Mouse (Mus musculus): ENCODE data around the gene Ttc38. TPM values are rescaled to one million over a fixed set of nuclear protein-coding genes. Genes with fewer than 3 reads are reported as not detected.

The Ttc38 gene
- polyA plus RNA-seq (2015; fragmentation: Nextera tagmentation; extraction: Ambion mirVana): 4.9 and 6.2 TPM in 2 replicates

DNA sequence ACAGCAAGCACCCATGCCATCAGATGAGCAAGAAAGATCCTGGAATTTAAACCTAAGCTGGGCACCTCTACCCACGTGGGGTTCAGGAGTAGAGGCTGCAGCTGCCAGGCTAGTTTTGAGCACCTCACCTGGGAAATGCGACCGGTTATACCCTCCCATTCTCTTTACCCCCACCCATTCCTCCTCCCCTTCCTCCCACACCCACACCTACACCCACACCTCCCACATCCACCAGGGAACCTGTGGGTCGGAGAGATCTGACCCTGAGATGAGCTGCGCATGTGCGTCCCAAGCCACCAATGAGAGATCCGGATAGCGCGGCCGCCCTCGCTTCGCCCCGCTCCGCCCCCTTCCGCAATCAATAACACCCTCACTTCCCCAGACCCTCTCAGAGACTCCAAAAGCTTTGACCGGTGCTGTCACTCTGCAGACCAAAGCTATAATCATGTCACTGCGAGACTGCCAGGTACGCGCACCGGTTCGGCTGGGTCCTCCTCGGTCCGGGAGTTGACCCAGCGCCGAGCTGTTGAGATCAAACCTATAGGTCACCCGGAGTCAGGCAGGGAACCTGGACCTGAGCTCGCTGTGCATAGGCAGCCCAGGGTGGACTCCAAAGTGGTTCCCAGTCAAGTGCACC, at the start of gene Ttc38:
Gene Ttc38, plus strand, starts transcription at position 353 of the 637 bp plus-strand sequence.
- Histone ChIP-seq H3K9me3 (replicated peaks; ENCODE audit: control insufficient read depth, low read length) (no peaks in the 10 kb centered on the region), H3K4me1 (ENCODE audit: control insufficient read depth, insufficient read depth, low read length) (peaks cover 8% of the 10 kb centered on the region), H3K27me3 (ENCODE audit: control insufficient read depth, insufficient read depth, low read length) (no peaks in the 10 kb centered on the region), H3K4me3 (ENCODE audit: low read length) (peak within 1 kb of the TSS; percentile 70), H3K36me3 (ENCODE audit: control insufficient read depth, insufficient read depth) (no peaks in the 10 kb centered on the region), H3K9ac (ENCODE audit: low read length) (peak within 1 kb of the TSS; percentile 80), H3K4me2 (ENCODE audit: low read depth, low read length) (peak within 1 kb of the TSS; percentile 88), H3K27ac (ENCODE audit: low read length) (peak within 1 kb of the TSS; percentile 43; the same call in 1 of the 2 replicates)
- peak; percentile 81 for ATAC-seq (replicated peaks; ENCODE audit: extremely low read depth, insufficient read depth, low FRiP score)
- WGBS: 2% methylated on average over 27 of the region's 27 CpGs

DNA sequence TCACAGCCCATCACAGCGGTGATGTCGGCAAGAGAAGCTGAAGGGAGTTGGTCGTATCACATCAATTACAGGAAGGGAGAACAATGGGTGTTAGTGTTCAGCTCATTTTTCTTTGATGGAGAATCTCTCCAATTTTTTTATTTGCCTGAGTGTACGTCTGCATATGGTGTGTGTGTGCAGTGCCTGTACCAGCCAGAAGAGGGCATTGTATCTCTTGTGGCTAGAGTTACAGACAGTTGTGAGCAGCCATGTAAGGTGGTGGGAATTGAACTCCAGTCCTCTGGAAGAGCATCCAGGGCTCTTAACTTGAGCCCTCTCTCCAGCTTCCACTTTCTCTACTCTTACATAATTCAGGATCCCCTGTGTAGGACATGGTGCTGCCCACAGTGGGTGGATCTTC, 49.0 kb upstream of the Ttc38 start:
- Histone ChIP-seq H3K4me2 (ENCODE audit: low read depth, low read length) (no peak overlapping the region), H3K27me3 (ENCODE audit: control insufficient read depth, insufficient read depth, low read length) (no peaks in the 10 kb centered on the region), H3K9ac (ENCODE audit: low read length) (no peak overlapping the region), H3K36me3 (ENCODE audit: control insufficient read depth, insufficient read depth) (no peaks in the 10 kb centered on the region), H3K9me3 (replicated peaks; ENCODE audit: control insufficient read depth, low read length) (peaks cover 3% of the 10 kb centered on the region; the same call in 1 of the 2 replicates), H3K4me3 (ENCODE audit: low read length) (no peak overlapping the region), H3K27ac (ENCODE audit: low read length) (no peak overlapping the region), H3K4me1 (ENCODE audit: control insufficient read depth, insufficient read depth, low read length) (peaks cover 7% of the 10 kb centered on the region)
- 79% methylated on average over 4 of the region's 4 CpGs for WGBS
- no peak for ATAC-seq (replicated peaks; ENCODE audit: extremely low read depth, insufficient read depth, low FRiP score)

DNA sequence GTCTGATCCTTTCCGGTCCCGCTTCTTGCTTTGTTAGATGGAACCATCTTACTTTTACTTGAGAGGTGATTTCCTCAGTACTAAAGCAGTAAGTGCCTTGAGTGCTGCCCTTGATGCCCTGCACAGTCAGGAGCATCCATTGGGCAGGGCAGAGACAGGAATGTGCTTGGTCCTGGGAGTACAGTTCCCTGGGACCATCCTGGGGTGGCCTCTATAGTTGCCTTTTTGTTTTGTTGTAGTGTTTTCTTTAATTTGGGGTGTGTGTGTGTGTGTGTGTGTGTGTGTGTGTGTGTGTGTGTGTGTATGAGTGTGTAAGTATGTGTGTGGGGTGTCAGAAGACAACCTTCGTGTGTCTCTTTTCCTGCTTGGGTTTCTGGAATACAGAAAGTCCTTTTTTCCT, 47.8 kb upstream of the Ttc38 start:
- WGBS: 82% methylated on average over 3 of the region's 3 CpGs
- Histone ChIP-seq H3K27me3 (ENCODE audit: control insufficient read depth, insufficient read depth, low read length) (no peaks in the 10 kb centered on the region), H3K4me1 (ENCODE audit: control insufficient read depth, insufficient read depth, low read length) (peaks cover 10% of the 10 kb centered on the region), H3K4me2 (ENCODE audit: low read depth, low read length) (no peak overlapping the region), H3K4me3 (ENCODE audit: low read length) (no peak overlapping the region), H3K36me3 (ENCODE audit: control insufficient read depth, insufficient read depth) (no peaks in the 10 kb centered on the region), H3K27ac (ENCODE audit: low read length) (no peak overlapping the region), H3K9ac (ENCODE audit: low read length) (no peak overlapping the region), H3K9me3 (replicated peaks; ENCODE audit: control insufficient read depth, low read length) (peaks cover 3% of the 10 kb centered on the region; the same call in 1 of the 2 replicates)
- ATAC-seq (replicated peaks; ENCODE audit: extremely low read depth, insufficient read depth, low FRiP score): no peak

DNA sequence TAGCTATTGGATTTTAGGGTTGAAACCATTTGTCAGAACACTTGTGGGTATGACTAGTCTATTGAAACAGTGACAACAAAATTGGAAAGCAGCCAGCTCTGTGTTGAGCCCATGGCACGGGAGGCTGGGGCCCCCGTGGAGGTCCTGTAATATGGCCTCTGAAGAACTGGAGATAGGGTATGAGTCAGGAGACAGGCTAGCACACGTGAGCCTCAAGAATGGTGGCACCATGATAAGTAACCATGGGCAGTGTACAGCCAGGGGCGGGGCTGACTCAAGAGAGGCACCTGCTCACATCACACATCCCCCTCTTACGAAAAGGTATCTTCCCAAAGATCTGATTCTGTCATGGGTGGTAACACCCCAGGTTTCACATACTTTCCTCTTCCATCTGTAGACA, 45.4 kb upstream of the Ttc38 start:
- Histone ChIP-seq H3K9ac (ENCODE audit: low read length) (no peak overlapping the region), H3K4me3 (ENCODE audit: low read length) (no peak overlapping the region), H3K36me3 (ENCODE audit: control insufficient read depth, insufficient read depth) (peaks cover 7% of the 10 kb centered on the region), H3K4me1 (ENCODE audit: control insufficient read depth, insufficient read depth, low read length) (peaks cover 10% of the 10 kb centered on the region), H3K27me3 (ENCODE audit: control insufficient read depth, insufficient read depth, low read length) (no peaks in the 10 kb centered on the region), H3K9me3 (replicated peaks; ENCODE audit: control insufficient read depth, low read length) (peaks cover 3% of the 10 kb centered on the region; the same call in 1 of the 2 replicates), H3K27ac (ENCODE audit: low read length) (no peak overlapping the region), H3K4me2 (ENCODE audit: low read depth, low read length) (no peak overlapping the region)
- WGBS: 42% methylated on average over 5 of the region's 5 CpGs
- peak; percentile 65; the same call in 1 of the 2 replicates for ATAC-seq (replicated peaks; ENCODE audit: extremely low read depth, insufficient read depth, low FRiP score)

DNA sequence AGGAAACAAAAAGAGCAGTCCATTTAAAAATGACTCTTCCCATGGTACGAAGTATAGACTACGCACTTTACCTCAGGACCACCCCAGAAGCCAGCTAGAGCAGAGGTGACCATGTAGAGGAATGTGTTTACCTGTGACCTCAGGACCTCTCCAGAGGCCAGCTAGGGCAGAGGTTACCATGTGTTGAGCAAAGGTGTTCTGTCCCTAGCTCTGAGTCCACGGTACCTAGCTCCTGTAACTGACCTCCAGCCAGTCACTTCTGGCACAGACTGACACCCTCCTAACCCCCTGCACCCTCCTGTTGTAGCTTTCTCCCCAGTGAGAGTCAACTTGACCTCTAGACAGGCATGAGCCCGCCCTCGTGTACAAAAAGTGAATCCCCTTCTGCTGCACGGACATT, 44.6 kb upstream of the Ttc38 start:
- Histone ChIP-seq H3K4me3 (ENCODE audit: low read length) (no peak overlapping the region), H3K9ac (ENCODE audit: low read length) (no peak overlapping the region), H3K36me3 (ENCODE audit: control insufficient read depth, insufficient read depth) (peaks cover 7% of the 10 kb centered on the region), H3K4me2 (ENCODE audit: low read depth, low read length) (no peak overlapping the region), H3K27ac (ENCODE audit: low read length) (no peak overlapping the region), H3K4me1 (ENCODE audit: control insufficient read depth, insufficient read depth, low read length) (peaks cover 14% of the 10 kb centered on the region), H3K27me3 (ENCODE audit: control insufficient read depth, insufficient read depth, low read length) (no peaks in the 10 kb centered on the region), H3K9me3 (replicated peaks; ENCODE audit: control insufficient read depth, low read length) (peaks cover 3% of the 10 kb centered on the region; the same call in 1 of the 2 replicates)
- ATAC-seq (replicated peaks; ENCODE audit: extremely low read depth, insufficient read depth, low FRiP score): no peak
- WGBS: 91% methylated on average over 6 of the region's 6 CpGs

DNA sequence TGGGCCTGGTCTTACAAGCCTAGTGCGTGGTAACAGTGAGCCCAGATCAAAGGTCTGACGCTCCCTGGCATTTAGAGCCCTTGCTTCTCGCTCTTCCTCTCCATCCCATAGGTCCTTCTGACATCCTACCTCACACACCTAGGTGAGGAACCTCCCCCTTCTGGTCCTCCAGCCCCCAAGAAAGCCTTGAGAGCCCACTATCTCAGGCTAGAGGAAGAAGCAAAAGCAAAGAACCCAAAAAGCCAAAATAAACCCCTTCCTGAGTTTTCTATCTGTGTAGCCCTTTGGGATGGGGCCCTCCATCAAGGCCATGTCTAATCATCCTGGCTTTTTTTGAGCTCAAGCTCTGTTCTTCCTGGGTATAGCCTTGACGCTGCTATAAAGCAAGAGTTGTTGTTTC, 44.1 kb upstream of the Ttc38 start:
- Histone ChIP-seq H3K27me3 (ENCODE audit: control insufficient read depth, insufficient read depth, low read length) (no peaks in the 10 kb centered on the region), H3K36me3 (ENCODE audit: control insufficient read depth, insufficient read depth) (peaks cover 7% of the 10 kb centered on the region)
- 88% methylated on average over 4 of the region's 4 CpGs for WGBS

DNA sequence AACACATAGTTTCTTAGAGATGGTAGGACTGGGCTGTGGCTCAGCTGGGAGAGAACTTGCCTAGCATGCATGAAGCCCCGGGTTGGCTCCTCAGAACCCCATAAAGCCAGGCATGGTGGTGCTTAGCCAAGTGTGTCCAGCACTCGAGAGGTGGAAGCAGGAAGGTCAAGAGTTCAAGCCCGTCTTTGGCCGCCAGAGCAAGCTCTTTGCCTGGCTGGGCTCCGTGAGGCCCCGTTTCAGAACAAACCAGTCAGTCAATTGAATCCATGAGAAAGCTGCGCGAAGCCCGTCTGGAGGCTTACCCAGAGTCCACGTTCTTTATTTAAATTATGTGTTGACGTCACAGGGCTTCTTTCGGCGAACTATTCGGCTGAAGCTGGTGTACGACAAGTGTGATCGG, 43.5 kb upstream of the Ttc38 start:
- H3K36me3 ChIP-seq (ENCODE audit: control insufficient read depth, insufficient read depth): peaks cover 9% of the 10 kb centered on the region
- no peaks in the 10 kb centered on the region for H3K27me3 ChIP-seq (ENCODE audit: control insufficient read depth, insufficient read depth, low read length)
- 0 out of 2 replicates have a peak overlapping the region, but pooled peaks have one; percentile 3 for H3K27ac ChIP-seq (ENCODE audit: low read length)
- H3K9me3 ChIP-seq (replicated peaks; ENCODE audit: control insufficient read depth, low read length): no peaks in the 10 kb centered on the region
- no peak overlapping the region for H3K4me2 ChIP-seq (ENCODE audit: low read depth, low read length)
- 69% methylated on average over 16 of the region's 16 CpGs for WGBS
- H3K4me3 ChIP-seq (ENCODE audit: low read length): no peak overlapping the region
- ATAC-seq (replicated peaks; ENCODE audit: extremely low read depth, insufficient read depth, low FRiP score): no peak
- H3K9ac ChIP-seq (ENCODE audit: low read length): no peak overlapping the region
- H3K4me1 ChIP-seq (ENCODE audit: control insufficient read depth, insufficient read depth, low read length): peaks cover 17% of the 10 kb centered on the region

More for the DNA sequence above, 44.1 kb upstream of the Ttc38 start:
- ATAC-seq (replicated peaks; ENCODE audit: extremely low read depth, insufficient read depth, low FRiP score): no peak
- H3K27ac ChIP-seq (ENCODE audit: low read length): no peak overlapping the region
- H3K4me2 ChIP-seq (ENCODE audit: low read depth, low read length): no peak overlapping the region
- H3K9ac ChIP-seq (ENCODE audit: low read length): no peak overlapping the region
- peaks cover 17% of the 10 kb centered on the region for H3K4me1 ChIP-seq (ENCODE audit: control insufficient read depth, insufficient read depth, low read length)
- no peak overlapping the region for H3K4me3 ChIP-seq (ENCODE audit: low read length)
- peaks cover 3% of the 10 kb centered on the region; the same call in 1 of the 2 replicates for H3K9me3 ChIP-seq (replicated peaks; ENCODE audit: control insufficient read depth, low read length)

DNA sequence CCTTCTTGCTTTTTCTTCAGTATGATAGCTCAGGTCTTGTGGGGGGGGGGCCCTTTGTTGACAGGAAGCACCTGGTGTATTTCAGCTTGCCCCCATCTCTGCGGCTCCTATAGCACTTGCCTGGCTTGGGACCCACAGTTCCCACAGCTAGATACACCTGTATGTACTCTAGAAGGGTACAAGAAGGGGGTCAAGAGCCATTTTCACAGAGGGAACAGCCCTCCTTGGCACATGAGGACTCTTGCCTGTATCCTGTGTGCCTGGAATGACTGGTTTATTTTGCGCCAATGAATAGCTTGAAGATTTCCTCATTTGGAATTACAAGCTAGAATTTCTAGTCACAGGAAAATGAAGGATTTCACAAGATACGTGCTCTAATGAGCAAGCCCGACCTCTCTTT, 40.7 kb upstream of the Ttc38 start:
- no peak for ATAC-seq (replicated peaks; ENCODE audit: extremely low read depth, insufficient read depth, low FRiP score)
- Histone ChIP-seq H3K36me3 (ENCODE audit: control insufficient read depth, insufficient read depth) (peaks cover 20% of the 10 kb centered on the region), H3K9ac (ENCODE audit: low read length) (no peak overlapping the region), H3K27ac (ENCODE audit: low read length) (no peak overlapping the region), H3K27me3 (ENCODE audit: control insufficient read depth, insufficient read depth, low read length) (no peaks in the 10 kb centered on the region), H3K9me3 (replicated peaks; ENCODE audit: control insufficient read depth, low read length) (no peaks in the 10 kb centered on the region), H3K4me1 (ENCODE audit: control insufficient read depth, insufficient read depth, low read length) (peaks cover 16% of the 10 kb centered on the region), H3K4me2 (ENCODE audit: low read depth, low read length) (no peak overlapping the region), H3K4me3 (ENCODE audit: low read length) (no peak overlapping the region)
- WGBS: 79% methylated on average over 4 of the region's 4 CpGs

DNA sequence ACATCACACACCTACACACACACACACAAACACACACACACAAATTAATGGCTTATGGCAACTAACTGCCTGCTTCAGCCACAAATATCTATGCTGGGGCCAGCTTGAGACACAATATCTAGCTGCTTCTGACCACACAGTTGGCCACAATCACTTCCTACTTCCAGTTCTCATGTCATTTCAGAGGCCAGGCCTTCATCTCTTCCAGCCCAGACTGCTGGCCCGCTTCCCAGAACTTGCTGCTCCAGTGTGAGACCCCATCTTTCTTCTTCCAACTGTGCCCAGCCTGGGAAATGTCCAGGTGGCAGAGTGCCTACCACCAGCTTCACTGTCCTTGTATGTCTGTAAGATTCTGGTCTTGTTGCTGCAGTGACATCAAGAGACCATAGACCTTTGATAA, 39.3 kb upstream of the Ttc38 start:
- H3K27me3 ChIP-seq (ENCODE audit: control insufficient read depth, insufficient read depth, low read length): no peaks in the 10 kb centered on the region
- no peak overlapping the region for H3K4me2 ChIP-seq (ENCODE audit: low read depth, low read length)
- no peaks in the 10 kb centered on the region for H3K9me3 ChIP-seq (replicated peaks; ENCODE audit: control insufficient read depth, low read length)
- no peak overlapping the region for H3K9ac ChIP-seq (ENCODE audit: low read length)
- H3K27ac ChIP-seq (ENCODE audit: low read length): peak overlapping the region; percentile 61
- H3K4me3 ChIP-seq (ENCODE audit: low read length): no peak overlapping the region
- ATAC-seq (replicated peaks; ENCODE audit: extremely low read depth, insufficient read depth, low FRiP score): peak; percentile 41; the same call in 1 of the 2 replicates
- H3K36me3 ChIP-seq (ENCODE audit: control insufficient read depth, insufficient read depth): peaks cover 20% of the 10 kb centered on the region
- H3K4me1 ChIP-seq (ENCODE audit: control insufficient read depth, insufficient read depth, low read length): peaks cover 10% of the 10 kb centered on the region
- 43% methylated on average over 1 of the region's 1 CpGs for WGBS

Data from heart, embryonic 16.5 days (tissue).